ENCODE assay signal across 8 mouse cellular contexts in the genomic region with DNA sequence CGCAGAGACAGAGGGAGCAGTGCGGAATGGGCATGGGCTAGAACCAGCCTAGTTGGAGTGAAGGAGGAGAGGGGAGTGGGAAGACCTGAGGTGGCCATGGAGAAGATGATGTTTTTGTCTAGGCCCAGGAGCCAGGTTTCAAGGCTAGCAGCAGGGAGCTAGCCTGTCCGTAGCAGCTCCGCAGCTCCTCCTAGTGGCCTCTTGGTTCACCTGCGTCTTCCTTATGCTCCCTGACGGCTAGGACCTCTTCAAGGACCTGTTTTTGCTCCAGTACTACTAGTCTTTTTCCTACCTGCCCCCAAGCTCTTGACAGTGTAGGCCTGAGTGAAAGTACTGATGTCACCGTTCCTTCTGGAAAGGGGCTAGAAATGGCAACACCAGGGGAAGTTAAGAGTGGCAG. TPM values are rescaled to one million over a fixed set of nuclear protein-coding genes. Genes with fewer than 3 reads are reported as not detected.
DNase-seq lines count a peak whose midpoint lies in the region; ATAC-seq and TF ChIP-seq lines count a peak whose summit lies in the region.

No protein-coding gene starts in this region.

- WGBS in hindbrain, embryonic 11.5 days, result 9% methylated on average over 7 of the region's 7 CpGs
- 10% methylated on average over 7 of the region's 7 CpGs for WGBS in midbrain, embryonic 11.5 days

- peaks cover 29% of the 10 kb centered on the region for H3K27me3 ChIP-seq in hindbrain, embryonic 11.5 days (ENCODE audit: control insufficient read depth, insufficient read depth, low read length)
- H3K27me3 ChIP-seq in midbrain, embryonic 11.5 days (ENCODE audit: control insufficient read depth, insufficient read depth, low read length), result peaks cover 34% of the 10 kb centered on the region

- intact Hi-C loops in left cerebral cortex, postnatal 10 days (cut with DNase I), result loop anchor here (5.0 kb wide), 1 partner anchor 38 kb away; no protein-coding TSS in a partner anchor

- H3K27ac ChIP-seq in hindbrain, embryonic 11.5 days (ENCODE audit: low read depth, low read length), result no peak overlapping the region
- H3K27ac ChIP-seq in midbrain, embryonic 11.5 days (ENCODE audit: low read depth, low read length), result no peak overlapping the region

- ATAC-seq in frontal cortex, adult (ENCODE audit: low TSS enrichment), result peak; percentile 13
- ATAC-seq in erythroblast, adult 5-6 weeks (replicated peaks; ENCODE audit: low FRiP score, poor library complexity, severe bottlenecking), result peak; percentile 81
- peak; percentile 13; the same call in 1 of the 2 replicates for ATAC-seq in hindbrain, embryonic 11.5 days (ENCODE audit: low FRiP score)
- peak; percentile 39; the same call in 1 of the 2 replicates for ATAC-seq in midbrain, embryonic 11.5 days (ENCODE audit: low FRiP score)

- no peak overlapping the region for H3K4me3 ChIP-seq in hindbrain, embryonic 11.5 days (ENCODE audit: low read depth, low read length)
- H3K4me3 ChIP-seq in midbrain, embryonic 11.5 days (ENCODE audit: low read depth, low read length), result no peak overlapping the region

- peaks cover 9% of the 10 kb centered on the region for H3K4me1 ChIP-seq in hindbrain, embryonic 11.5 days (replicated peaks; ENCODE audit: control insufficient read depth, insufficient read depth, low read length)
- H3K4me1 ChIP-seq in midbrain, embryonic 11.5 days (ENCODE audit: control insufficient read depth, insufficient read depth, low read length), result peaks cover 32% of the 10 kb centered on the region

- H3K36me3 ChIP-seq in hindbrain, embryonic 11.5 days (ENCODE audit: control insufficient read depth, insufficient read depth, low read length), result no peaks in the 10 kb centered on the region
- H3K36me3 ChIP-seq in midbrain, embryonic 11.5 days (ENCODE audit: control insufficient read depth, insufficient read depth, low read length), result no peaks in the 10 kb centered on the region

- TF ChIP-seq POLR2A in brain, embryonic 14.5 days (IDR thresholded peaks at IDR 0.05; ENCODE audit: borderline replicate concordance, extremely low read depth, insufficient read depth, insufficient read length, poor library complexity, severe bottlenecking), result no peak

- H3K9me3 ChIP-seq in hindbrain, embryonic 11.5 days (ENCODE audit: control insufficient read depth, low read length), result no peaks in the 10 kb centered on the region
- H3K9me3 ChIP-seq in midbrain, embryonic 11.5 days (ENCODE audit: control insufficient read depth, low read length), result no peaks in the 10 kb centered on the region

- no peak for DNase-seq in frontal cortex, postnatal 10 days (ENCODE audit: low spot score in 2 of 2)
- peak; percentile 91 for DNase-seq in brain, embryonic 14.5 days (ENCODE audit: low read depth)
- DNase-seq in hindbrain, embryonic 11.5 days (ENCODE audit: low spot score), result peak; percentile 92
- peak; percentile 73 to 82 for DNase-seq in left cerebral cortex, postnatal 10 days (ENCODE audit: extremely low spot score in 1 of 2, low spot score in 2 of 2)
- DNase-seq in midbrain, embryonic 11.5 days (ENCODE audit: low spot score, missing footprints), result peak; percentile 97
- peak; percentile 44 for DNase-seq in spleen, adult 12 weeks (ENCODE audit: low spot score)

- no peak overlapping the region for H3K4me2 ChIP-seq in hindbrain, embryonic 11.5 days (replicated peaks; ENCODE audit: low read depth, low read length)
- no peak overlapping the region for H3K4me2 ChIP-seq in midbrain, embryonic 11.5 days

- peak; percentile 97 for TF ChIP-seq CTCF in brain, embryonic 14.5 days (IDR thresholded peaks at IDR 0.05; ENCODE audit: borderline replicate concordance, extremely low read depth, insufficient read depth, insufficient read length)

- H3K9ac ChIP-seq in hindbrain, embryonic 11.5 days (ENCODE audit: low read depth, low read length), result no peak overlapping the region
- H3K9ac ChIP-seq in midbrain, embryonic 11.5 days (ENCODE audit: low read length), result no peak overlapping the region

RNA-seq across cellular contexts. Expression of a gene that starts 4.4 kb away (rescaled TPM):
- 6.9 and 8.0 TPM in 2 replicates for polyA plus RNA-seq in brain, embryonic 14.5 days (2012; rRNA removed)
- total RNA-seq in erythroblast, adult 5-6 weeks (2015; ENCODE audit: low replicate concordance), result not detected in 2 replicates
- 2.1 TPM in 1 of 2 replicates, not detected in the other for total RNA-seq in erythroblast, adult 5-6 weeks (2017; ENCODE audit: low replicate concordance)
- 0.17 and 0.46 TPM in 2 replicates for polyA plus RNA-seq in hindbrain, embryonic 11.5 days (2014; fragmentation: Nextera tagmentation; extraction: Ambion mirVana)
- 10 to 100 TPM; 77.8 to 84.5 TPM for total RNA-seq in left cerebral cortex, postnatal 10 days (2021)
- polyA plus RNA-seq in midbrain, embryonic 11.5 days (2014; fragmentation: Nextera tagmentation; extraction: Ambion mirVana), result 0.37 and 0.43 TPM in 2 replicates

RNA-seq across cellular contexts. Expression of a gene that starts 16.3 kb away (rescaled TPM):
- polyA plus RNA-seq in brain, embryonic 14.5 days (2012; rRNA removed), result 3.2 and 5.9 TPM in 2 replicates
- 5.6 and 11.7 TPM in 2 replicates for total RNA-seq in erythroblast, adult 5-6 weeks (2015; ENCODE audit: low replicate concordance)
- 0.85 and 2.8 TPM in 2 replicates for total RNA-seq in erythroblast, adult 5-6 weeks (2017; ENCODE audit: low replicate concordance)
- polyA plus RNA-seq in hindbrain, embryonic 11.5 days (2014; fragmentation: Nextera tagmentation; extraction: Ambion mirVana), result 0.73 TPM in 2 replicates
- 10 to 100 TPM; 68.5 to 69.3 TPM for total RNA-seq in left cerebral cortex, postnatal 10 days (2021)
- 0.75 TPM in 2 replicates for polyA plus RNA-seq in midbrain, embryonic 11.5 days (2014; fragmentation: Nextera tagmentation; extraction: Ambion mirVana)

RNA-seq across cellular contexts. Expression of a gene that starts 26.9 kb away (rescaled TPM):
- 51.5 and 82.9 TPM in 2 replicates for polyA plus RNA-seq in brain, embryonic 14.5 days (2012; rRNA removed)
- not detected in 2 replicates for total RNA-seq in erythroblast, adult 5-6 weeks (2015; ENCODE audit: low replicate concordance)
- total RNA-seq in erythroblast, adult 5-6 weeks (2017; ENCODE audit: low replicate concordance), result not detected in 2 replicates
- 1.9 and 2.6 TPM in 2 replicates for polyA plus RNA-seq in hindbrain, embryonic 11.5 days (2014; fragmentation: Nextera tagmentation; extraction: Ambion mirVana)
- 100 to 1,000 TPM; 393 to 413 TPM for total RNA-seq in left cerebral cortex, postnatal 10 days (2021)
- 1.4 and 1.9 TPM in 2 replicates for polyA plus RNA-seq in midbrain, embryonic 11.5 days (2014; fragmentation: Nextera tagmentation; extraction: Ambion mirVana)

RNA-seq across cellular contexts. Expression of a gene that starts 51.6 kb away (rescaled TPM):
- polyA plus RNA-seq in brain, embryonic 14.5 days (2012; rRNA removed), result 9.4 and 9.8 TPM in 2 replicates
- 5.2 and 5.6 TPM in 2 replicates for total RNA-seq in erythroblast, adult 5-6 weeks (2015; ENCODE audit: low replicate concordance)
- 5.3 and 8.1 TPM in 2 replicates for total RNA-seq in erythroblast, adult 5-6 weeks (2017; ENCODE audit: low replicate concordance)
- 11.0 and 11.8 TPM in 2 replicates for polyA plus RNA-seq in hindbrain, embryonic 11.5 days (2014; fragmentation: Nextera tagmentation; extraction: Ambion mirVana)
- total RNA-seq in left cerebral cortex, postnatal 10 days (2021), result 10 to 100 TPM in 1 of 2 experiments, 1 to 10 TPM in 1; 9.8 to 10.6 TPM
- 11.0 and 12.2 TPM in 2 replicates for polyA plus RNA-seq in midbrain, embryonic 11.5 days (2014; fragmentation: Nextera tagmentation; extraction: Ambion mirVana)

Comparison
In these comparisons a context has a peak if more than half of its experiments do, and no peak if none do; other contexts are left out.
1. ATAC-seq: peak in every context shown above with its lines; median percentile 81 in erythroblast, adult 5-6 weeks; 39 in midbrain, embryonic 11.5 days; 13 in frontal cortex, adult; 13 in hindbrain, embryonic 11.5 days.
2. DNase-seq: peak in brain, embryonic 14.5 days (single experiment), hindbrain, embryonic 11.5 days (single experiment), left cerebral cortex, postnatal 10 days (2 of 2), midbrain, embryonic 11.5 days (single experiment) and spleen, adult 12 weeks (single experiment); none in frontal cortex, postnatal 10 days (0 of 2).
3. RNA of a gene that starts 26.9 kb away (polyA plus RNA-seq): 51.5 to 82.9 TPM in brain, embryonic 14.5 days; 1.9 to 2.6 TPM in hindbrain, embryonic 11.5 days and 1.4 to 1.9 TPM in midbrain, embryonic 11.5 days; every median in the first group is over 10 times any median in the second.